Mouse (Mus musculus) liver, adult 2 months (tissue): ENCODE measurements around the gene Mgst2. TPM values are rescaled to one million over a fixed set of nuclear protein-coding genes. Genes with fewer than 3 reads are reported as not detected.
A peak's percentile ranks its signal among the peaks of the same experiment; 100 is the strongest.

Source experiments
- DNase-seq: peaks from one replicate; pipeline ENCODE4 v3.0.0-alpha.2; 2011; ENCODE audit warnings: low read depth, low spot score; ENCODE audit errors: extremely low read depth
- H3K27ac ChIP-seq: fragments of 200-500 bp; replicated peaks from 2 replicates; pipeline ENCODE4 v1.5.1; 2012; ENCODE audit warnings: low read depth, mild to moderate bottlenecking, control low read depth, inconsistent platforms, low read length; ENCODE audit not compliant: insufficient read depth
- H3K27me3 ChIP-seq: fragments of 200-500 bp; 2 replicates; pipeline ENCODE4 v1.6.1; 2012; ENCODE audit warnings: mild to moderate bottlenecking, moderate library complexity, low read length, inconsistent platforms; ENCODE audit not compliant: control insufficient read depth, insufficient read depth
- H3K36me3 ChIP-seq: fragments of 200-500 bp; 2 replicates; pipeline ENCODE4 v1.6.1; 2012; ENCODE audit warnings: low read length, inconsistent platforms; ENCODE audit not compliant: control insufficient read depth, insufficient read depth
- H3K4me1 ChIP-seq: fragments of 200-500 bp; 2 replicates; pipeline ENCODE4 v1.6.1; 2011; ENCODE audit warnings: low read length; ENCODE audit not compliant: control insufficient read depth, insufficient read depth
- H3K4me3 ChIP-seq: fragments of 200-500 bp; 2 replicates; pipeline ENCODE4 v1.5.1; 2011; ENCODE audit warnings: low read depth, mild to moderate bottlenecking, control low read depth, low read length, moderate library complexity; ENCODE audit not compliant: insufficient read depth
- H3K79me2 ChIP-seq: fragments of 200-500 bp; 2 replicates; pipeline ENCODE4 v1.6.1; 2012; ENCODE audit warnings: inconsistent platforms, mild to moderate bottlenecking, low read length, moderate library complexity; ENCODE audit not compliant: control insufficient read depth, insufficient read depth
- H3K9ac ChIP-seq: fragments of 200-500 bp; 2 replicates; pipeline ENCODE4 v1.6.1; 2012; ENCODE audit warnings: low read depth, mild to moderate bottlenecking, control low read depth, inconsistent platforms, low read length
- CTCF ChIP-seq: fragments of 200-500 bp; IDR thresholded peaks from 2 replicates; pipeline ENCODE4 v1.5.1; 2011; ENCODE audit warnings: low read depth, low read length, control low read depth
- POLR2A ChIP-seq: fragments of 200-500 bp; IDR thresholded peaks from 2 replicates; pipeline ENCODE4 v1.6.1; 2011; ENCODE audit warnings: low read length, control low read depth; ENCODE audit not compliant: insufficient read depth; ENCODE audit errors: extremely low read depth
- WGBS: fragments of 180-500 bp; shearing (Covaris S2); methylation state at CpG from one replicate; pipeline ENCODE4 v1.1.7; 2018; 5-methylcytosine and 5-hydroxymethylcytosine counted together
- polyA plus RNA-seq: library from polyadenylated mRNA; depleted of rRNA; stranded (reverse); fragments of >200 nt; gene quantifications from 2 replicates; pipeline ENCODE4 v1.2.3, GENCODE M21; 2012
- total RNA-seq: library from RNA; depleted of rRNA; stranded (reverse); fragments of >200 nt; gene quantifications from 2 replicates; pipeline ENCODE4 v1.2.3, GENCODE M21; 2014

Gene Mgst2
- total and polyA plus RNA-seq, 2 experiments: 0.02 TPM; not detected in 1

- Histone ChIP-seq H3K4me1 (no peaks in the 10 kb centered on the region), H3K27ac (no peak overlapping the region), H3K36me3 (no peaks in the 10 kb centered on the region), H3K4me3 (no peak overlapping the region), H3K27me3 (no peaks in the 10 kb centered on the region), H3K79me2 (no peaks in the 10 kb centered on the region), H3K9ac (no peak overlapping the region)
- TF ChIP-seq CTCF: no peak
- no peak for TF ChIP-seq POLR2A
- WGBS: 87% methylated on average over 5 of the region's 5 CpGs
- no peak for DNase-seq
Observed at GRCm38 (mm10) chr3:51670414-51671070, 10.4 kb downstream of the Mgst2 start.

- Histone ChIP-seq H3K9ac (no peak overlapping the region), H3K27me3 (no peaks in the 10 kb centered on the region), H3K79me2 (no peaks in the 10 kb centered on the region), H3K27ac (no peak overlapping the region), H3K36me3 (no peaks in the 10 kb centered on the region), H3K4me3 (no peak overlapping the region), H3K4me1 (no peaks in the 10 kb centered on the region)
- TF ChIP-seq CTCF: no peak
- TF ChIP-seq POLR2A: no peak
- no peak for DNase-seq
- 89% methylated on average over 1 of the region's 1 CpGs for WGBS
Observed at GRCm38 (mm10) chr3:51671071-51671469, 10.9 kb downstream of the Mgst2 start.

GRCm38 (mm10) chr3:51672631-51673030, 12.5 kb downstream of the Mgst2 start:
- Histone ChIP-seq H3K27me3 (no peaks in the 10 kb centered on the region), H3K36me3 (no peaks in the 10 kb centered on the region), H3K4me3 (no peak overlapping the region), H3K9ac (no peak overlapping the region), H3K4me1 (no peaks in the 10 kb centered on the region), H3K27ac (no peak overlapping the region), H3K79me2 (no peaks in the 10 kb centered on the region)
- TF ChIP-seq POLR2A (no peak), CTCF (no peak)
- WGBS: 69% methylated on average over 4 of the region's 4 CpGs
- no peak for DNase-seq

- no peaks in the 10 kb centered on the region for H3K4me1 ChIP-seq
- H3K27ac ChIP-seq: no peak overlapping the region
- no peaks in the 10 kb centered on the region for H3K36me3 ChIP-seq
- no peak overlapping the region for H3K9ac ChIP-seq
- H3K27me3 ChIP-seq: no peaks in the 10 kb centered on the region
- peak; percentile 50; the same call in 1 of the 2 replicates for TF ChIP-seq CTCF
- no peak for TF ChIP-seq POLR2A
- no peaks in the 10 kb centered on the region for H3K79me2 ChIP-seq
- no peak overlapping the region for H3K4me3 ChIP-seq
- DNase-seq: peak; percentile 9
- WGBS: 60% methylated on average over 21 of the region's 21 CpGs
Observed at GRCm38 (mm10) chr3:51673408-51674086, 13.4 kb downstream of the Mgst2 start.

GRCm38 (mm10) chr3:51674963-51675362, 14.8 kb downstream of the Mgst2 start:
- Histone ChIP-seq H3K79me2 (no peaks in the 10 kb centered on the region), H3K27me3 (no peaks in the 10 kb centered on the region), H3K9ac (no peak overlapping the region), H3K36me3 (no peaks in the 10 kb centered on the region), H3K4me3 (no peak overlapping the region), H3K27ac (no peak overlapping the region), H3K4me1 (no peaks in the 10 kb centered on the region)
- 83% methylated on average over 3 of the region's 3 CpGs for WGBS
- DNase-seq: no peak
- no peak for TF ChIP-seq CTCF

- Histone ChIP-seq H3K4me1 (no peaks in the 10 kb centered on the region), H3K27ac (no peak overlapping the region), H3K27me3 (no peaks in the 10 kb centered on the region), H3K4me3 (no peak overlapping the region), H3K36me3 (no peaks in the 10 kb centered on the region), H3K79me2 (no peaks in the 10 kb centered on the region), H3K9ac (no peak overlapping the region)
- WGBS: 87% methylated on average over 6 of the region's 6 CpGs
- no peak for DNase-seq
- TF ChIP-seq CTCF (no peak), POLR2A (no peak)
Observed at GRCm38 (mm10) chr3:51685539-51685938, 25.4 kb downstream of the Mgst2 start.
